Mouse (Mus musculus): ENCODE measurements around the gene Pbx2. TPM values are rescaled to one million over a fixed set of nuclear protein-coding genes. Genes with fewer than 3 reads are reported as not detected.

The Pbx2 gene
- polyA plus RNA-seq, 1 experiment from 2014 or later = 59.7 TPM

GRCm38 (mm10) chr17:34578070-34578469 is 13.0 kb upstream of the Pbx2 start:
- TF ChIP-seq CTCF (IDR thresholded peaks at IDR 0.05) = no peak
- no peak for ATAC-seq
- CTCF ChIA-PET = no interaction called here

GRCm38 (mm10) chr17:34582528-34582927 is 8.5 kb upstream of the Pbx2 start:
- no peak for ATAC-seq
- no peak for DNase-seq (ENCODE audit: low read depth, low spot score)
- no peak for TF ChIP-seq CTCF (IDR thresholded peaks at IDR 0.05)
- POLR2A ChIA-PET = interaction anchor here (0.7 kb wide), 1 partner anchor 336 kb away, joined by 3 read pairs; no protein-coding TSS in a partner anchor
- H3K27me3 ChIP-seq = no peaks in the 10 kb centered on the region
- in situ Hi-C loops (cut with MboI; ENCODE audit: low pct_unique_long_range_greater_than_20kb) = no loop called here
- CTCF ChIA-PET = interaction anchor here (1.0 kb wide), 1 partner anchor 20 kb away, joined by 3 read pairs; no protein-coding TSS in a partner anchor

More at GRCm38 (mm10) chr17:34578070-34578469, 13.0 kb upstream of the Pbx2 start:
- no peak for DNase-seq (ENCODE audit: low read depth, low spot score)
- POLR2A ChIA-PET = no interaction called here
- H3K27me3 ChIP-seq = peaks cover 9% of the 10 kb centered on the region
- in situ Hi-C loops (cut with MboI; ENCODE audit: low pct_unique_long_range_greater_than_20kb) = no loop called here

- ATAC-seq (no peak), DNase-seq (ENCODE audit: low read depth, low spot score) (no peak)
These were observed 7.7 kb upstream of the Pbx2 start for GRCm38 (mm10) chr17:34583397-34583796.

DNA sequence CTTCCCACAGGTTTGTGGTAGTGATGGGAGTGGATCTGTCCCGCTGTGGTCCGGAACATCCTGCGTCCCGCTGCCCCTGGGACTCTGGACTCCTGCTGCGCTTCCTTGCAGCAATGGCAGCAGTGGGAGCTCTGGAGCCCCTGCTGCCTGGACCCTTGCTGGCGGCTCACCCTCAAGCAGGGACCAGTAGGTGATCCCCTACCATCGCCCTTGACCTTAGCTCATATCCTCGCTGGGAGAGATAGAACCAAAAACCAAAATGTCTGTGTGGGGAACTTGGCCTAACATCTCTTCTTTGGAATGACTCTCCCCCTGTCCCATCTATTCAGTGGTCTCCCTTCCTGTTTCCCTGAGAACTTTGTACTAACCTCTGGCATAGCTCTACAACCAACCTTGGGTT is 7.2 kb upstream of the Pbx2 start:
- DNase-seq (ENCODE audit: low read depth, low spot score) (no peak), ATAC-seq (no peak)
- CTCF ChIA-PET = no interaction called here
- in situ Hi-C loops (cut with MboI; ENCODE audit: low pct_unique_long_range_greater_than_20kb) = no loop called here
- H3K27me3 ChIP-seq = no peaks in the 10 kb centered on the region
- TF ChIP-seq CTCF (IDR thresholded peaks at IDR 0.05) = no peak
- POLR2A ChIA-PET = no interaction called here

More at GRCm38 (mm10) chr17:34583397-34583796, 7.7 kb upstream of the Pbx2 start:
- CTCF ChIA-PET = interaction anchor here (1.0 kb wide), 1 partner anchor 21 kb away, joined by 3 read pairs; no protein-coding TSS in a partner anchor
- H3K27me3 ChIP-seq = no peaks in the 10 kb centered on the region
- in situ Hi-C loops (cut with MboI; ENCODE audit: low pct_unique_long_range_greater_than_20kb) = no loop called here
- no peak for TF ChIP-seq CTCF (IDR thresholded peaks at IDR 0.05)
- POLR2A ChIA-PET = no interaction called here

DNA sequence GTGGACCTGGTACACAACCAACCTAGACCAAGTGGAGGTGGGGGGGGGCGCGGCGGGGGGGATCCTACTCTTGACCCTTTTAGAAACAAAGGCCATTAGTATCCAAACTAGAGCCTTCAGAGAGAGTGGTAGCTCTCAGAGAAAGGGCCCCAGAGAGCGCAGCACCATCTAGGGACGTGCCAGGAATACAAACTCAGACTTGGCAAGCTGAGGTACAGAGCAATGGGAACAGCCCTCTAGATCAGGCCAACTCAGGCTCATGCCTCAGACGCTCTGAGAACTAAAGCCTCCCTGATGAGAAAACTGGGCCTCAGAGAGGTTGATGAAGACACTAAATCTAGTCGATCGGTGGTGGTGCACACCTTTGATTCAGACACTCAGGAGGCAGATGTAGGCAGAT is 5.9 kb upstream of the Pbx2 start:
- ATAC-seq (no peak), DNase-seq (ENCODE audit: low read depth, low spot score) (no peak)
- H3K27me3 ChIP-seq = no peaks in the 10 kb centered on the region
- no peak for TF ChIP-seq CTCF (IDR thresholded peaks at IDR 0.05)
- ChIA-PET POLR2A (interaction anchor here (0.7 kb wide), 1 partner anchor 20 kb away, joined by 9 read pairs; no protein-coding TSS in a partner anchor), CTCF (interaction anchor here (1.7 kb wide), 1 partner anchor 30 kb away, joined by 5 read pairs; no protein-coding TSS in a partner anchor)
- in situ Hi-C loops (cut with MboI; ENCODE audit: low pct_unique_long_range_greater_than_20kb) = no loop called here

DNA sequence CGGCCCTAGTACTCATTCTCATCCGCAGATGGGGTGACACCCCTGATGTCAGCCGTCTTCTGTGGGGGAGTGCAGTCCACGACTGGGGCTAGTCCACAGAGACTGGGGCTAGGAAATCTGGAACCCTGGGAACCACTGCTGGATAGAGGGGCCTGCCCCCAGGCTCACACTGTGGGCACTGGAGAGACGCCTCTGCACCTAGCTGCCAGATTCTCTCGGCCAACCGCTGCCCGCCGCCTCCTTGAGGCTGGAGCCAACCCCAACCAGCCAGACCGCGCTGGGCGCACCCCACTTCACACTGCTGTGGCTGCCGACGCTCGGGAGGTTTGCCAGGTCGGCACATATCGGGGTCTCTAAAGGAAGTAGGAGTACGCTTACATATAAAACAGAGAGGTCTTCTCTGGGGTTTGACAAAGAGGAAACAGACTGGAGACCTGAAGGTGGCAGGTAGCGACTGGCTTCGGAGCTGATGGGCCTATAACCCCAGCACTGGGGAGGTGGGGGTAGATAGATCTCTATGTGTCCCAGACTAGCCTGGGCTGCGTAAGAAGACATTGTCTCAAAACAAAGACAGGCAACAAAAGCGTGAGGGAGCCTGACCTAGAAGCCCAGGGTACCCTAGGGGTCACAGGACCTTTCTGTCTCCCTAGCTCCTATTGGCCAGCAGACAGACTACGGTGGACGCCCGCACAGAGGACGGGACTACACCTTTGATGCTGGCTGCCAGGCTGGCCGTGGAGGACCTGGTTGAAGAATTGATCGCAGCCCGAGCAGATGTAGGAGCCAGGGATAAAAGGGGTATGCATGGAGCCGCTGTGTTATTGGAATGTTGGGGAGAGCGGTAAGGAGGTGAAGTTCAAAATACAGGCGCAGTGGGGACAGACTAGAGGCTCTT is 4.9 kb upstream of the Pbx2 start:
- TF ChIP-seq CTCF (IDR thresholded peaks at IDR 0.05) = no peak
- ATAC-seq (no peak), DNase-seq (ENCODE audit: low read depth, low spot score) (no peak)
- ChIA-PET POLR2A (interaction anchor here (0.7 kb wide), 1 partner anchor 56 kb away, joined by 4 read pairs; no protein-coding TSS in a partner anchor), CTCF (interaction anchor here (1.7 kb wide), 1 partner anchor 31 kb away, joined by 5 read pairs; no protein-coding TSS in a partner anchor)
- no peaks in the 10 kb centered on the region for H3K27me3 ChIP-seq
- in situ Hi-C loops (cut with MboI; ENCODE audit: low pct_unique_long_range_greater_than_20kb) = no loop called here

GRCm38 (mm10) chr17:34586796-34587422 is 4.2 kb upstream of the Pbx2 start:
- in situ Hi-C loops (cut with MboI; ENCODE audit: low pct_unique_long_range_greater_than_20kb) = no loop called here
- CTCF ChIA-PET = no interaction called here
- POLR2A ChIA-PET = interaction anchor here (0.7 kb wide), 1 partner anchor 55 kb away, joined by 4 read pairs; no protein-coding TSS in a partner anchor
- no peaks in the 10 kb centered on the region for H3K27me3 ChIP-seq
- DNase-seq (ENCODE audit: low read depth, low spot score) (no peak), ATAC-seq (peak; percentile 60)
- no peak for TF ChIP-seq CTCF (IDR thresholded peaks at IDR 0.05)

DNA sequence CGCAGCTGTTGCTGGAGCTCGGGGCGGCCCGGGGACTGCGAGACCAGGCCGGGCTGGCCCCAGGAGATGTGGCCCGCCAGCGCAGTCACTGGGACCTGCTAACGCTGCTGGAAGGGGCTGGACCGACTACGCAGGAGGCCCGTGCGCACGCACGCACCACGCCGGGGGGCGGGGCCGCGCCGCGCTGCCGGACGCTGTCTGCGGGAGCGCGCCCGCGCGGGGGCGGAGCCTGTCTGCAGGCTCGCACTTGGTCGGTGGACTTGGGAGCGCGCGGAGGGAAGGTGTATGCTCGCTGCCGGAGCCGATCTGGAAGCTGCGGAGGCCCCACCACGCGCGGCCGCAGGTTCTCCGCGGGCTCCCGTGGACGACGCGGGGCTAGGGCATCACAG is 3.6 kb upstream of the Pbx2 start:
- CTCF ChIA-PET = no interaction called here
- no peaks in the 10 kb centered on the region for H3K27me3 ChIP-seq
- POLR2A ChIA-PET = interaction anchor here (1.3 to 1.4 kb wide), 2 partner anchors 11 to 15 kb away, joined by 3 to 6 read pairs; partner anchors contain the start of gene Ager
- peak; percentile 82 for ATAC-seq
- no peak for TF ChIP-seq CTCF (IDR thresholded peaks at IDR 0.05)
- no peak for DNase-seq (ENCODE audit: low read depth, low spot score)
- in situ Hi-C loops (cut with MboI; ENCODE audit: low pct_unique_long_range_greater_than_20kb) = no loop called here

GRCm38 (mm10) chr17:34587814-34588213 is 3.3 kb upstream of the Pbx2 start:
- in situ Hi-C loops (cut with MboI; ENCODE audit: low pct_unique_long_range_greater_than_20kb) = no loop called here
- DNase-seq (ENCODE audit: low read depth, low spot score) = no peak
- no peak for TF ChIP-seq CTCF (IDR thresholded peaks at IDR 0.05)
- POLR2A ChIA-PET = interaction anchor here (1.3 to 1.4 kb wide), 2 partner anchors 10 to 15 kb away, joined by 3 to 6 read pairs; partner anchors contain the start of gene Ager
- CTCF ChIA-PET = no interaction called here
- peak; percentile 1 for ATAC-seq
- H3K27me3 ChIP-seq = no peaks in the 10 kb centered on the region

GRCm38 (mm10) chr17:34588767-34589166 is 2.3 kb upstream of the Pbx2 start:
- TF ChIP-seq CTCF (IDR thresholded peaks at IDR 0.05) = no peak
- ChIA-PET POLR2A (interaction anchor here (0.6 to 1.4 kb wide), 3 partner anchors 9 to 16 kb away, joined by 3 to 6 read pairs (median 4); partner anchors contain the start of gene Ager), CTCF (no interaction called here)
- in situ Hi-C loops (cut with MboI; ENCODE audit: low pct_unique_long_range_greater_than_20kb) = no loop called here
- no peaks in the 10 kb centered on the region for H3K27me3 ChIP-seq
- no peak for ATAC-seq
- DNase-seq (ENCODE audit: low read depth, low spot score) = no peak

All from Patski (cell line).